Mouse (Mus musculus) lung, adult 2 months (tissue): ENCODE data around the gene Mtg2.

Source experiments
- CTCF ChIP-seq: fragments of 200-500 bp; IDR thresholded peaks from 2 replicates; pipeline ENCODE4 v1.5.1; 2011; ENCODE audit warnings: mild to moderate bottlenecking, low read length, control low read depth; ENCODE audit not compliant: insufficient read depth
- POLR2A ChIP-seq: fragments of 200-500 bp; IDR thresholded peaks from 2 replicates; pipeline ENCODE4 v1.6.1; 2011; ENCODE audit warnings: low read depth, mild to moderate bottlenecking, control low read depth, low read length, borderline replicate concordance; ENCODE audit errors: extremely low read depth

GRCm38 (mm10) chr2:180083063-180083462 lies 12.7 kb downstream of the Mtg2 start:
- TF ChIP-seq CTCF (no peak), POLR2A (no peak)
